Comparison of ENCODE assay signal across 10 mouse cellular contexts in the genomic region with DNA sequence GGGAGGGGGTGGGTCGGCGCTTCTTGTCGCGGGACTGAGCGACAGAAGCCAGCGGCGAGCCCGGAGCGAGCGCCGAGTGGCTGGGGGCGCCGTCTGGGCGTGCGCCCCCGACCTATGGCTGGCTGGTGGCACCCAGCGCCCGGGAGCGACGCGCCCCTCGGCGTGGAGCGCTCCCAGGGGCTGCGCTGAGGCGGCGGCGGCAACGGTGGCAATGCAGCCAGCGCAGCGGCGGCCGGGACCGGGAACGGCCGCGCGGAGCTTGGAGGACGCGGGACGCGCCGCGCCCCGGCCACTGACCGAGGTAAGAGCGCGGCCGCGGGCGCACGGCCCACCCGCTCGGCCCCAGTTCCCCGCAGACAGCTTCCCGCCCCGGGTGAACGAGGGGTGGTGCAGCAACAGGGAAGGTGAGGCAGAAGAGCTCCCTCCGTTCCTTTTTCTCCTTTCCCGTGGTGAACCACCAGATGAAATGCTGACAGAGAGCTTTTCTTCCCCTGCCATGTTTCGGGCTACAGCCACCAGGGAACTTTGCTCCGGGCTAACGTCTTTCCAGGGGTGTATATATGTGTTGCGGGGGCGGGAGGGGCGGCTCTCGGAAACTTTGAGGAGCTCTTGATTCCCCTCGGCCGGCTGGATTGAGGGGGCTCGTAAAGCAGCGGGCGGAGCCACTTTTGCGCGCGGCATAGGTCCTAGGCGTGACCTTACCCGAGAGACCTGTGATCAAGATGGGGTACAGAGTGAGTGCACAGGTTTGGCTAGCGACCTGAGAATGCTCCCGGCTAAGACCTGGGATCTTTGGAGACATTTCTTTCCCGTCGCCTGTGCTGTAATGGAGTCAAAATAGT. TPM values are rescaled to one million over a fixed set of nuclear protein-coding genes. Genes with fewer than 3 reads are reported as not detected.
DNase-seq lines count a peak whose midpoint lies in the region; ATAC-seq and TF ChIP-seq lines count a peak whose summit lies in the region.
"Had no signal": no experiment of that assay in that cellular context is flagged by ENCODE, and none has a peak within 500 bp of the region (broad histone marks: within the 10 kb centered on the region; RNA-seq: fewer than 3 reads in every experiment).

Kcnj12 (plus strand) TSS at position 15 of the 842 bp plus-strand sequence.

- TF ChIP-seq CTCF in gastrocnemius, adult 2 months (IDR thresholded peaks at IDR 0.05): no peak
- TF ChIP-seq CTCF in hindbrain, postnatal 0 days (IDR thresholded peaks at IDR 0.05; ENCODE audit: low read depth): no peak

- intact Hi-C loops in gastrocnemius, adult 2 months (cut with DNase I): no loop called here

- H3K9me3 ChIP-seq in kidney, embryonic 15.5 days (replicated peaks): no peaks in the 10 kb centered on the region
- no peaks in the 10 kb centered on the region for H3K9me3 ChIP-seq in hindbrain, postnatal 0 days (ENCODE audit: low read length)

- H3K4me2 ChIP-seq in kidney, embryonic 15.5 days: peak within 1 kb of the TSS; percentile 98
- H3K4me2 ChIP-seq in hindbrain, postnatal 0 days (ENCODE audit: low read depth, low read length): peak within 1 kb of the TSS; percentile 79

- ATAC-seq in kidney, embryonic 15.5 days (replicated peaks; ENCODE audit: low FRiP score): peak; percentile 40; the same call in 1 of the 2 replicates
- ATAC-seq in hindbrain, postnatal 0 days: peak; percentile 18; the same call in 1 of the 2 replicates

- H3K4me3 ChIP-seq in kidney, embryonic 15.5 days (replicated peaks): peak within 1 kb of the TSS; percentile 59
- H3K4me3 ChIP-seq in gastrocnemius, adult 2 months: peak within 1 kb of the TSS; percentile 86
- H3K4me3 ChIP-seq in hindbrain, postnatal 0 days (ENCODE audit: low read length): peak within 1 kb of the TSS; percentile 78

- H3K27ac ChIP-seq in kidney, embryonic 15.5 days: no peak within 1 kb of the TSS
- H3K27ac ChIP-seq in gastrocnemius, adult 2 months: peak within 1 kb of the TSS; percentile 95
- peak within 1 kb of the TSS; percentile 15; the same call in 1 of the 2 replicates for H3K27ac ChIP-seq in hindbrain, postnatal 0 days

- no peaks in the 10 kb centered on the region for H3K36me3 ChIP-seq in kidney, embryonic 15.5 days
- H3K36me3 ChIP-seq in hindbrain, postnatal 0 days (ENCODE audit: insufficient read depth, low read length): no peaks in the 10 kb centered on the region

- H3K9ac ChIP-seq in kidney, embryonic 15.5 days: peak within 1 kb of the TSS; percentile 19; the same call in 1 of the 2 replicates
- H3K9ac ChIP-seq in hindbrain, postnatal 0 days (replicated peaks; ENCODE audit: low read length): peak within 1 kb of the TSS; percentile 56

- H3K27me3 ChIP-seq in kidney, embryonic 15.5 days: peaks cover 90% of the 10 kb centered on the region
- H3K27me3 ChIP-seq in hindbrain, postnatal 0 days (ENCODE audit: insufficient read depth, low read length): peaks cover 6% of the 10 kb centered on the region; the same call in 1 of the 2 replicates

- peaks cover 18% of the 10 kb centered on the region for H3K4me1 ChIP-seq in kidney, embryonic 15.5 days
- H3K4me1 ChIP-seq in hindbrain, postnatal 0 days (ENCODE audit: insufficient read depth, low read length): peaks cover 36% of the 10 kb centered on the region

- WGBS in kidney, embryonic 15.5 days: under 1% methylated on average over 81 of the region's 81 CpGs
- under 1% methylated on average over 74 of the region's 81 CpGs for WGBS in hindbrain, postnatal 0 days

- DNase-seq in kidney, adult 8-10 months: no peak
- DNase-seq in cerebellum, adult 18-20 months: peak; percentile 53 to 70
- peak; percentile 41 for DNase-seq in gastrocnemius, adult 2 months
- DNase-seq in hindbrain, postnatal 0 days (ENCODE audit: low spot score): no peak
- peak; percentile 58 for DNase-seq in neural tube, embryonic 10.5 days (ENCODE audit: extremely low spot score, low spot score)
- no peak for DNase-seq in natural killer cell, adult 2 months (ENCODE audit: low spot score in 2 of 2)
- no peak for DNase-seq in thymus, postnatal 0 days (ENCODE audit: low spot score)

RNA-seq across cellular contexts. Expression of gene Kcnj12, which starts in this region (rescaled TPM):
- 0.45 and 0.77 TPM in 2 replicates for polyA plus RNA-seq in kidney, embryonic 15.5 days (2015; fragmentation: Nextera tagmentation; extraction: Ambion mirVana)
- 10 to 100 TPM; 50.4 to 65.8 TPM for total RNA-seq in gastrocnemius, adult 2 months (2021)
- total RNA-seq in hindbrain, postnatal 0 days (2014; rRNA removed): 16.0 and 16.6 TPM in 2 replicates
- polyA plus RNA-seq in hindbrain, postnatal 0 days (2015; fragmentation: Nextera tagmentation; extraction: Ambion mirVana): 3.3 TPM in 2 replicates
- polyA plus RNA-seq in thymus, postnatal 0 days (2015; fragmentation: Nextera tagmentation; extraction: Ambion mirVana): 0.05 and 0.10 TPM in 2 replicates
- total RNA-seq: hematopoietic stem cell, adult 5-6 weeks; MEL had no signal

Comparison
In these comparisons a context has a peak if more than half of its experiments do, and no peak if none do; other contexts are left out.
1. Peak in ATAC-seq, H3K4me3 ChIP-seq, H3K9ac ChIP-seq and H3K4me2 ChIP-seq in kidney, embryonic 15.5 days; RNA of the gene not detected or under 1 TPM.
2. DNase-seq: peak in cerebellum, adult 18-20 months (2 of 2), gastrocnemius, adult 2 months (single experiment) and neural tube, embryonic 10.5 days (single experiment); none in kidney, adult 8-10 months (0 of 2), hindbrain, postnatal 0 days (single experiment), natural killer cell, adult 2 months (0 of 2) and thymus, postnatal 0 days (single experiment).
3. Peak in every context shown above with its lines, with median percentiles within 50 percentile points of each other: H3K4me3 ChIP-seq.